8 mouse cellular contexts compared by ENCODE assay signal in genomic region chr7:4526341-4527301, GRCm38 (mm10). TPM values are rescaled to one million over a fixed set of nuclear protein-coding genes. Genes with fewer than 3 reads are reported as not detected.
DNase-seq lines count a peak whose midpoint lies in the region; ATAC-seq and TF ChIP-seq lines count a peak whose summit lies in the region.

No protein-coding gene starts in this region.

- H3K27ac ChIP-seq in bone marrow, adult 2 months (ENCODE audit: control insufficient read depth, insufficient read depth, low read depth, low read length, poor library complexity) = peak overlapping the region; percentile 58; the same call in 1 of the 2 replicates
- peak overlapping the region; percentile 61 for H3K27ac ChIP-seq in embryonic facial prominence, embryonic 15.5 days (replicated peaks)
- no peak overlapping the region; the same call in 1 of the 2 replicates for H3K27ac ChIP-seq in liver, embryonic 12.5 days
- H3K27ac ChIP-seq in stomach, embryonic 16.5 days (ENCODE audit: low read length) = peak overlapping the region; percentile 49

- H3K9ac ChIP-seq in embryonic facial prominence, embryonic 15.5 days = peak overlapping the region; percentile 42
- peak overlapping the region; percentile 60 for H3K9ac ChIP-seq in liver, embryonic 12.5 days
- peak overlapping the region; percentile 74 for H3K9ac ChIP-seq in stomach, embryonic 16.5 days (ENCODE audit: low read length)

- peak overlapping the region; percentile 44 for H3K4me3 ChIP-seq in bone marrow, adult 2 months (replicated peaks; ENCODE audit: control insufficient read depth, low read depth, low read length)
- H3K4me3 ChIP-seq in embryonic facial prominence, embryonic 15.5 days (replicated peaks) = peak overlapping the region; percentile 44
- peak overlapping the region; percentile 47 for H3K4me3 ChIP-seq in liver, embryonic 12.5 days
- peak overlapping the region; percentile 47 for H3K4me3 ChIP-seq in stomach, embryonic 16.5 days (replicated peaks; ENCODE audit: low read length)

- DNase-seq in B cell, adult 2 months = peak; percentile 76 to 81
- peak; percentile 79 to 80 for DNase-seq in heart, adult 9 months (ENCODE audit: low spot score in 2 of 2)
- DNase-seq in kidney, adult 9 months = peak; percentile 58
- DNase-seq in naive thymus-derived CD4-positive, alpha-beta T cell, adult 2 months (ENCODE audit: low read depth) = peak; percentile 89

- TF ChIP-seq POLR2A in bone marrow, adult 2 months (IDR thresholded peaks at IDR 0.05; ENCODE audit: borderline replicate concordance, control insufficient read depth, low read depth, low read length) = no peak

- no peaks in the 10 kb centered on the region for H3K9me3 ChIP-seq in embryonic facial prominence, embryonic 15.5 days (replicated peaks)
- H3K9me3 ChIP-seq in liver, embryonic 12.5 days (replicated peaks) = no peaks in the 10 kb centered on the region
- no peaks in the 10 kb centered on the region for H3K9me3 ChIP-seq in stomach, embryonic 16.5 days (replicated peaks; ENCODE audit: control insufficient read depth, low read length)

- H3K4me2 ChIP-seq in embryonic facial prominence, embryonic 15.5 days (replicated peaks) = peak overlapping the region; percentile 72
- peak overlapping the region; percentile 69 for H3K4me2 ChIP-seq in liver, embryonic 12.5 days
- peak overlapping the region; percentile 67 for H3K4me2 ChIP-seq in stomach, embryonic 16.5 days (ENCODE audit: low read depth, low read length)

- H3K27me3 ChIP-seq in embryonic facial prominence, embryonic 15.5 days = peaks cover under 1% of the 10 kb centered on the region; the same call in 1 of the 2 replicates
- H3K27me3 ChIP-seq in liver, embryonic 12.5 days (replicated peaks) = peaks cover 21% of the 10 kb centered on the region
- no peaks in the 10 kb centered on the region for H3K27me3 ChIP-seq in stomach, embryonic 16.5 days (ENCODE audit: control insufficient read depth, insufficient read depth, low read length)

- peak; percentile 63 for TF ChIP-seq CTCF in bone marrow, adult 2 months (IDR thresholded peaks at IDR 0.05; ENCODE audit: control insufficient read depth, insufficient read depth, low read length)

- no peaks in the 10 kb centered on the region for H3K36me3 ChIP-seq in embryonic facial prominence, embryonic 15.5 days
- H3K36me3 ChIP-seq in liver, embryonic 12.5 days = no peaks in the 10 kb centered on the region
- no peaks in the 10 kb centered on the region for H3K36me3 ChIP-seq in stomach, embryonic 16.5 days (ENCODE audit: control insufficient read depth, insufficient read depth, low read length)

- peak; percentile 92 for ATAC-seq in embryonic facial prominence, embryonic 15.5 days (ENCODE audit: insufficient number of reproducible peaks, low FRiP score, low TSS enrichment, low read depth)
- peak; percentile 85 for ATAC-seq in liver, embryonic 12.5 days
- ATAC-seq in stomach, embryonic 16.5 days (ENCODE audit: insufficient read depth, low FRiP score) = peak; percentile 95

- no peaks in the 10 kb centered on the region; the same call in 1 of the 2 replicates for H3K4me1 ChIP-seq in bone marrow, adult 2 months (ENCODE audit: control insufficient read depth, insufficient read depth, low read length)
- H3K4me1 ChIP-seq in embryonic facial prominence, embryonic 15.5 days = peaks cover 13% of the 10 kb centered on the region
- H3K4me1 ChIP-seq in liver, embryonic 12.5 days = peaks cover 43% of the 10 kb centered on the region
- peaks cover 4% of the 10 kb centered on the region; the same call in 1 of the 2 replicates for H3K4me1 ChIP-seq in stomach, embryonic 16.5 days (ENCODE audit: control insufficient read depth, insufficient read depth, low read length)

- 16% methylated on average over 40 of the region's 40 CpGs for WGBS in bone marrow, adult 2 months
- WGBS in embryonic facial prominence, embryonic 15.5 days = 20% methylated on average over 40 of the region's 40 CpGs
- WGBS in liver, embryonic 12.5 days (ENCODE audit: insufficient replicate concordance) = 18% methylated on average over 40 of the region's 40 CpGs
- 21% methylated on average over 40 of the region's 40 CpGs for WGBS in stomach, embryonic 16.5 days

RNA-seq across cellular contexts. Expression of gene Tnni3, which starts 2.6 kb away (rescaled TPM):
- 4.9 and 25.9 TPM in 2 replicates for polyA plus RNA-seq in bone marrow, adult 2 months (2011; ENCODE audit: insufficient read depth, insufficient read length, low replicate concordance, missing spikeins)
- polyA plus RNA-seq in embryonic facial prominence, embryonic 15.5 days (2015; fragmentation: Nextera tagmentation; extraction: Ambion mirVana) = 5.1 and 5.9 TPM in 2 replicates
- polyA plus RNA-seq in liver, embryonic 12.5 days (2016; fragmentation: Nextera tagmentation; extraction: Ambion mirVana) = 1.7 and 1.8 TPM in 2 replicates
- polyA plus RNA-seq in stomach, embryonic 16.5 days (2015; fragmentation: Nextera tagmentation; extraction: Ambion mirVana) = 5.1 and 7.4 TPM in 2 replicates

RNA-seq across cellular contexts. Expression of gene Dnaaf3, which starts 5.6 kb away (rescaled TPM):
- 1.2 and 2.2 TPM in 2 replicates for polyA plus RNA-seq in bone marrow, adult 2 months (2011; ENCODE audit: insufficient read depth, insufficient read length, low replicate concordance, missing spikeins)
- 4.4 and 7.8 TPM in 2 replicates for polyA plus RNA-seq in embryonic facial prominence, embryonic 15.5 days (2015; fragmentation: Nextera tagmentation; extraction: Ambion mirVana)
- 0.24 and 0.26 TPM in 2 replicates for polyA plus RNA-seq in liver, embryonic 12.5 days (2016; fragmentation: Nextera tagmentation; extraction: Ambion mirVana)
- polyA plus RNA-seq in stomach, embryonic 16.5 days (2015; fragmentation: Nextera tagmentation; extraction: Ambion mirVana) = 2.2 TPM in 2 replicates

RNA-seq across cellular contexts. Expression of gene Tnnt1, which starts 10.4 kb away (rescaled TPM):
- polyA plus RNA-seq in bone marrow, adult 2 months (2011; ENCODE audit: insufficient read depth, insufficient read length, low replicate concordance, missing spikeins) = 7.4 and 30.5 TPM in 2 replicates
- polyA plus RNA-seq in embryonic facial prominence, embryonic 15.5 days (2015; fragmentation: Nextera tagmentation; extraction: Ambion mirVana) = 290 and 382 TPM in 2 replicates
- polyA plus RNA-seq in liver, embryonic 12.5 days (2016; fragmentation: Nextera tagmentation; extraction: Ambion mirVana) = 13.7 and 17.9 TPM in 2 replicates
- 26.7 and 111 TPM in 2 replicates for polyA plus RNA-seq in stomach, embryonic 16.5 days (2015; fragmentation: Nextera tagmentation; extraction: Ambion mirVana)

RNA-seq across cellular contexts. Expression of gene Syt5, which starts 20.7 kb away (rescaled TPM):
- 0.74 TPM in 1 of 2 replicates, not detected in the other for polyA plus RNA-seq in bone marrow, adult 2 months (2011; ENCODE audit: insufficient read depth, insufficient read length, low replicate concordance, missing spikeins)
- polyA plus RNA-seq in embryonic facial prominence, embryonic 15.5 days (2015; fragmentation: Nextera tagmentation; extraction: Ambion mirVana) = 9.1 and 10.7 TPM in 2 replicates
- polyA plus RNA-seq in liver, embryonic 12.5 days (2016; fragmentation: Nextera tagmentation; extraction: Ambion mirVana) = 0.84 and 1.3 TPM in 2 replicates
- polyA plus RNA-seq in stomach, embryonic 16.5 days (2015; fragmentation: Nextera tagmentation; extraction: Ambion mirVana) = 8.5 TPM in 2 replicates

RNA-seq across cellular contexts. Expression of gene Ppp1r12c, which starts 25.1 kb away (rescaled TPM):
- polyA plus RNA-seq in bone marrow, adult 2 months (2011; ENCODE audit: insufficient read depth, insufficient read length, low replicate concordance, missing spikeins) = 163 and 340 TPM in 2 replicates
- 52.5 and 57.2 TPM in 2 replicates for polyA plus RNA-seq in embryonic facial prominence, embryonic 15.5 days (2015; fragmentation: Nextera tagmentation; extraction: Ambion mirVana)
- polyA plus RNA-seq in liver, embryonic 12.5 days (2016; fragmentation: Nextera tagmentation; extraction: Ambion mirVana) = 41.1 and 42.9 TPM in 2 replicates
- 20.3 and 22.3 TPM in 2 replicates for polyA plus RNA-seq in stomach, embryonic 16.5 days (2015; fragmentation: Nextera tagmentation; extraction: Ambion mirVana)
